Mouse (Mus musculus): Measurements from ENCODE around the gene Tsc22d3. TPM values are rescaled to one million over a fixed set of nuclear protein-coding genes. Genes with fewer than 3 reads are reported as not detected.

The Tsc22d3 gene
- polyA plus RNA-seq, 1 experiment from 2014 or later = 94.0 TPM

DNA sequence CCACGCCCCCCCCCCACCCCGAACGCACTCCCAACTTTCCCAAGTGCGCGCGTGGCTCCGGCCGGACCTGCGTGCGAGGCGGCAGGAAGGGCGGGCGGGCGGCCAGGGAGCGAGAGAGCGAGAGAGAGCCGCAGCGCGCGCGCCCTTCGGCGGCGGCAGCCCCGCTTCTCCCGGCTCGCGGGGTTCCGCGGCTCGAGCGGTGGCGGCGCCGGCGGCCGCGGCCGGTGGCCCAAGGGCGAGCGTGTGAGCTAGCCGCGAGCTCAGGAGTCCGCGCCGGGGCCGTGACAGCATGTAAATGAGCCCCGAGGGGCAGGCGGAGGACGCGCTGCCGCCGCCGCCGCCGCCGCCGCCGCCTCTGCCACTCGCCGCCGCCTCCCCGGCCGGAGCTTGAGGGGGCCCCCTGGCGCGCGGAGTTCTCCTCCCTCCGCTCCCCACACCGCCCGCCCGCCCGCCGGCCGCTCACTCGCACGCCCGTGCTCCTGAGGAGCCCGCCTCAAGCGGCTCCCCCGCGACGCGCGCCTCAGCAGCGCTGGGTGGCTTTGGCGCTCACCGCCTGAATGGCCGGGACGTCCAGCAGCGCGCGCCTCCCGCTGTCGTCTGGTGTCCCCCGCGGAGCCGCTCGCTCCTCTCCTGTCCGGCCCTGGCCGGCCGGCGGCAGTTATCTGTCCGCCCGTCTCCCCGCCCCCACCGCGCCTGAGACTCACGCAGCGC, 1.5 kb downstream of the Tsc22d3 start:
- peak; percentile 83; the same call in 1 of the 2 replicates for ATAC-seq (ENCODE audit: insufficient read depth, low FRiP score)
- WGBS = 23% methylated on average over 67 of the region's 109 CpGs
- no peaks in the 10 kb centered on the region for H3K4me1 ChIP-seq (ENCODE audit: control insufficient read depth, insufficient read depth, low read length)
- peaks cover 10% of the 10 kb centered on the region; the same call in 1 of the 2 replicates for H3K27me3 ChIP-seq (ENCODE audit: control insufficient read depth, insufficient read depth, low read length)
- H3K27ac ChIP-seq (ENCODE audit: low read length) = no peak overlapping the region
- peak overlapping the region; percentile 76 for H3K4me2 ChIP-seq (ENCODE audit: low read depth, low read length)
- peak overlapping the region; percentile 66 for H3K9ac ChIP-seq (ENCODE audit: low read length)
- H3K36me3 ChIP-seq (ENCODE audit: control insufficient read depth, insufficient read depth, low read length) = no peaks in the 10 kb centered on the region
- peak overlapping the region; percentile 52 for H3K4me3 ChIP-seq (replicated peaks; ENCODE audit: low read length)
- no peaks in the 10 kb centered on the region; the same call in 1 of the 2 replicates for H3K9me3 ChIP-seq (replicated peaks; ENCODE audit: control insufficient read depth, low read length)

- no peaks in the 10 kb centered on the region for H3K4me1 ChIP-seq (ENCODE audit: control insufficient read depth, insufficient read depth, low read length)
- no peaks in the 10 kb centered on the region; the same call in 1 of the 2 replicates for H3K9me3 ChIP-seq (replicated peaks; ENCODE audit: control insufficient read depth, low read length)
- H3K9ac ChIP-seq (ENCODE audit: low read length) = peak overlapping the region; percentile 66
- peak overlapping the region; percentile 52 for H3K4me3 ChIP-seq (replicated peaks; ENCODE audit: low read length)
- 25% methylated on average over 36 of the region's 48 CpGs for WGBS
- no peak for ATAC-seq (ENCODE audit: insufficient read depth, low FRiP score)
- H3K27ac ChIP-seq (ENCODE audit: low read length) = no peak overlapping the region
- H3K27me3 ChIP-seq (ENCODE audit: control insufficient read depth, insufficient read depth, low read length) = peaks cover 10% of the 10 kb centered on the region; the same call in 1 of the 2 replicates
- H3K4me2 ChIP-seq (ENCODE audit: low read depth, low read length) = peak overlapping the region; percentile 76
- H3K36me3 ChIP-seq (ENCODE audit: control insufficient read depth, insufficient read depth, low read length) = no peaks in the 10 kb centered on the region
Measured at GRCm38 (mm10) chrX:140598194-140598849, 2.1 kb downstream of the Tsc22d3 start.

DNA sequence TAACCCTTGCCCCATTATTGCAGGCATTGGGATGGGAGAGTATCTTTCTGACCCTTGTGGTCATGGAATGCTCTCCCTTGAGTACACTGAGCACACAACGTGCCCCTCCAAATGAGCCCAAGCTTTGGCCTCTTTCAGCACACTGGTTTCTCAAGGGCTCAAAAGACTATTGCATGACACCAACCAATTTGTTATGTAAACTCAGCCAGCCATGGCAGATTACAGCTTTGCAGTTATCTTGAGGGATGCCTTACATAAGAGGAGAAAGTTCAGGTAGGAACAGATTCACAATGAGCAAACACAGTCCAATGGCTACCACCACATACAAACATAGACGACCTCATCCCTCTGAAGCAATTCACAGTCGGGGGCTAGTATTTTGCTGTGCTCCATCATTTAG, 9.3 kb downstream of the Tsc22d3 start:
- H3K36me3 ChIP-seq (ENCODE audit: control insufficient read depth, insufficient read depth, low read length) = no peaks in the 10 kb centered on the region
- no peak overlapping the region for H3K27ac ChIP-seq (ENCODE audit: low read length)
- ATAC-seq (ENCODE audit: insufficient read depth, low FRiP score) = no peak
- no peaks in the 10 kb centered on the region for H3K9me3 ChIP-seq (replicated peaks; ENCODE audit: control insufficient read depth, low read length)
- 62% methylated on average over 3 of the region's 3 CpGs for WGBS
- no peak overlapping the region for H3K4me2 ChIP-seq (ENCODE audit: low read depth, low read length)
- H3K27me3 ChIP-seq (ENCODE audit: control insufficient read depth, insufficient read depth, low read length) = no peaks in the 10 kb centered on the region; the same call in 1 of the 2 replicates
- H3K4me3 ChIP-seq (replicated peaks; ENCODE audit: low read length) = no peak overlapping the region
- no peak overlapping the region for H3K9ac ChIP-seq (ENCODE audit: low read length)
- no peaks in the 10 kb centered on the region for H3K4me1 ChIP-seq (ENCODE audit: control insufficient read depth, insufficient read depth, low read length)

DNA sequence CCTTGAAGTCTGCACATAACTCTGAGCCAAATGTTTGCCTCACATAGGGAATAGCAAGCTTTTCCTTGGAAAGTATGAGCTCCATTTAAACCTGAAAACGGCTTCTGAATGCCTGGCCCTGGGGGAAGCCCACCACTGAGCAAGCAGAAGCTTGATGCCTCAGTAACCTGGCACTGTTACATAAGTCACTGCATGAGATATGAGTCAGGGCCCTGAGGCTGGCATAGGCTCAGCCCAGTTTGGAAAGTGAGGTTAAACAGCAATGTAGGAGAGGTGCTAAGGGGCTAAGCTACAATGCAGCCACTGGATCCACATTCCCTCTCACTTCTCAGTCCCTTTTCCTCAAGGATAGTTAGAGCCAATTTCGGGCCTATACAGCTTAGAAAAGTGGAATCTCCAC, 10.3 kb downstream of the Tsc22d3 start:
- no peak overlapping the region for H3K9ac ChIP-seq (ENCODE audit: low read length)
- H3K4me1 ChIP-seq (ENCODE audit: control insufficient read depth, insufficient read depth, low read length) = no peaks in the 10 kb centered on the region
- no peak overlapping the region for H3K4me3 ChIP-seq (replicated peaks; ENCODE audit: low read length)
- no peaks in the 10 kb centered on the region for H3K36me3 ChIP-seq (ENCODE audit: control insufficient read depth, insufficient read depth, low read length)
- no peak overlapping the region for H3K4me2 ChIP-seq (ENCODE audit: low read depth, low read length)
- no peaks in the 10 kb centered on the region for H3K9me3 ChIP-seq (replicated peaks; ENCODE audit: control insufficient read depth, low read length)
- no peak for ATAC-seq (ENCODE audit: insufficient read depth, low FRiP score)
- H3K27ac ChIP-seq (ENCODE audit: low read length) = no peak overlapping the region
- WGBS = 63% methylated on average over 2 of the region's 2 CpGs
- no peaks in the 10 kb centered on the region; the same call in 1 of the 2 replicates for H3K27me3 ChIP-seq (ENCODE audit: control insufficient read depth, insufficient read depth, low read length)

- H3K4me3 ChIP-seq (replicated peaks; ENCODE audit: low read length) = no peak overlapping the region
- no peak overlapping the region for H3K4me2 ChIP-seq (ENCODE audit: low read depth, low read length)
- peaks cover 2% of the 10 kb centered on the region; the same call in 1 of the 2 replicates for H3K27me3 ChIP-seq (ENCODE audit: control insufficient read depth, insufficient read depth, low read length)
- no peak overlapping the region for H3K9ac ChIP-seq (ENCODE audit: low read length)
- no peaks in the 10 kb centered on the region for H3K4me1 ChIP-seq (ENCODE audit: control insufficient read depth, insufficient read depth, low read length)
- no peak overlapping the region for H3K27ac ChIP-seq (ENCODE audit: low read length)
- WGBS = 74% methylated on average over 4 of the region's 4 CpGs
- H3K9me3 ChIP-seq (replicated peaks; ENCODE audit: control insufficient read depth, low read length) = no peaks in the 10 kb centered on the region
- H3K36me3 ChIP-seq (ENCODE audit: control insufficient read depth, insufficient read depth, low read length) = no peaks in the 10 kb centered on the region
- ATAC-seq (ENCODE audit: insufficient read depth, low FRiP score) = no peak
Measured at GRCm38 (mm10) chrX:140589194-140589751, 11.2 kb downstream of the Tsc22d3 start.

DNA sequence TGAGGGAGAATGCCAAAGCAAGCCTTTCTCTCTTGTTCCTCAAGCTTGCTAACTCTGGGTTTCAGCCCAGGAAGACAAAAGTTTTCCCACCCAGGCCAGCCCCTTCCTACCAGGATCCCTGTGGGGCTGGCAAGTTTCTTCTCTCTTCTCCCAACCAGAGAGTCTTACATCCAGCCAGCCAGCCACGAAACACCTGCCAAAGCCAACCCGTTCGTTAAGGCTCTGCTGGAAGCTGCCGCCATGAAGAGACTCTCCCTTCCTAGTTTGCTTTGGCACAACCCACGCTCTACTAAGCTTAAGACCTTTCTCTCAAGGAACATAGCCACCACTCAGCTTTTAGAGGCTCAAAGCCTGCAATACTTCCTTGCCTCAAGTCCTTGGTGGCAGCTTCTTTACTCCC, 11.9 kb downstream of the Tsc22d3 start:
- H3K4me2 ChIP-seq (ENCODE audit: low read depth, low read length) = no peak overlapping the region
- no peaks in the 10 kb centered on the region for H3K36me3 ChIP-seq (ENCODE audit: control insufficient read depth, insufficient read depth, low read length)
- 84% methylated on average over 5 of the region's 5 CpGs for WGBS
- no peak overlapping the region for H3K9ac ChIP-seq (ENCODE audit: low read length)
- H3K9me3 ChIP-seq (replicated peaks; ENCODE audit: control insufficient read depth, low read length) = no peaks in the 10 kb centered on the region
- H3K4me1 ChIP-seq (ENCODE audit: control insufficient read depth, insufficient read depth, low read length) = no peaks in the 10 kb centered on the region
- no peak for ATAC-seq (ENCODE audit: insufficient read depth, low FRiP score)
- no peak overlapping the region for H3K27ac ChIP-seq (ENCODE audit: low read length)
- peaks cover 7% of the 10 kb centered on the region; the same call in 1 of the 2 replicates for H3K27me3 ChIP-seq (ENCODE audit: control insufficient read depth, insufficient read depth, low read length)
- no peak overlapping the region for H3K4me3 ChIP-seq (replicated peaks; ENCODE audit: low read length)

GRCm38 (mm10) chrX:140580416-140580815, 20.0 kb downstream of the Tsc22d3 start:
- no peak overlapping the region for H3K4me3 ChIP-seq (replicated peaks; ENCODE audit: low read length)
- no peaks in the 10 kb centered on the region for H3K4me1 ChIP-seq (ENCODE audit: control insufficient read depth, insufficient read depth, low read length)
- WGBS = 73% methylated on average over 3 of the region's 3 CpGs
- no peak overlapping the region for H3K27ac ChIP-seq (ENCODE audit: low read length)
- no peaks in the 10 kb centered on the region for H3K9me3 ChIP-seq (replicated peaks; ENCODE audit: control insufficient read depth, low read length)
- ATAC-seq (ENCODE audit: insufficient read depth, low FRiP score) = no peak
- H3K9ac ChIP-seq (ENCODE audit: low read length) = no peak overlapping the region
- peaks cover 10% of the 10 kb centered on the region; the same call in 1 of the 2 replicates for H3K27me3 ChIP-seq (ENCODE audit: control insufficient read depth, insufficient read depth, low read length)
- H3K36me3 ChIP-seq (ENCODE audit: control insufficient read depth, insufficient read depth, low read length) = no peaks in the 10 kb centered on the region
- H3K4me2 ChIP-seq (ENCODE audit: low read depth, low read length) = no peak overlapping the region

DNA sequence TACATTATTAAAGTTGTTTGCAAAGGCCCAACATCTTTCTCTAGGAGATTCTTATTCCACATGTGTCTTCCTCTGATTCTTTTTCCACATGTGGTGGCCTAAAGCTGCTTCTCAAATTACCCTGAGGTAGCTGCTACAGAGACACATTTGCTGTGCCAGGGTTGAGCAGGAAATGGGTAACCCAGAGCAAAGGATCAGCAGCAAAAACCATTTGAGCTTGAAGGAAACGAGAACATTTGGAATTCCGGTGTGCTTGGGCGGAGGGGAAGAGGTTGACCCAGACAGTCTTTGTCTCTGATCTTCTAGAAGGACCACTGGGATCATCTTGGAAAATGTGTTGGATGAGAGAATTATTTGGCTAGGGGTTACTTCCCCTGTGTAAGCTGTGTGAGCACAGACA, 24.8 kb downstream of the Tsc22d3 start:
- H3K4me1 ChIP-seq (ENCODE audit: control insufficient read depth, insufficient read depth, low read length) = no peaks in the 10 kb centered on the region
- no peak overlapping the region for H3K4me2 ChIP-seq (ENCODE audit: low read depth, low read length)
- H3K4me3 ChIP-seq (replicated peaks; ENCODE audit: low read length) = no peak overlapping the region
- 73% methylated on average over 3 of the region's 3 CpGs for WGBS
- no peaks in the 10 kb centered on the region for H3K9me3 ChIP-seq (replicated peaks; ENCODE audit: control insufficient read depth, low read length)
- ATAC-seq (ENCODE audit: insufficient read depth, low FRiP score) = no peak
- no peak overlapping the region for H3K9ac ChIP-seq (ENCODE audit: low read length)
- H3K27me3 ChIP-seq (ENCODE audit: control insufficient read depth, insufficient read depth, low read length) = peaks cover 15% of the 10 kb centered on the region
- no peak overlapping the region for H3K27ac ChIP-seq (ENCODE audit: low read length)
- no peaks in the 10 kb centered on the region for H3K36me3 ChIP-seq (ENCODE audit: control insufficient read depth, insufficient read depth, low read length)

DNA sequence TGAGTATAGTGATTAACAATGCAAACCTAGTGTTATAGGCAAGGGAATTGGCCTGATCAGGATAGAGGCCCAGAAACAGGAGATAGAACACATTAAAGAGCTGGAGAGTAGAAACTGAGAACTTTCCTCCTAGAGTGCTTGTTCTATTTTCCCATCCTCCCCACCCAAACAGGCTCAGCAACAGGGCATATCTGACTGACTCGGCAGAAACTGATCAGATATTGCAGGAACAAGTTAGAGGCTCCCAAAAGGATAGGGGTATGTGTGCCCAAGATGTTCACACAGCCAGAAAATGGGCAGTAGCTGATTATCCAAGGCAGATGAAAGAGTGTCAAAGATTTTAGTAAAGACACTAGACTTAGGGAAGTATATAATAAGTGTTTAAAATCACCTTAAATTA, 25.3 kb downstream of the Tsc22d3 start:
- H3K4me3 ChIP-seq (replicated peaks; ENCODE audit: low read length) = no peak overlapping the region
- H3K9me3 ChIP-seq (replicated peaks; ENCODE audit: control insufficient read depth, low read length) = no peaks in the 10 kb centered on the region
- H3K27me3 ChIP-seq (ENCODE audit: control insufficient read depth, insufficient read depth, low read length) = peaks cover 15% of the 10 kb centered on the region
- WGBS = 63% methylated on average over 1 of the region's 1 CpGs
- H3K36me3 ChIP-seq (ENCODE audit: control insufficient read depth, insufficient read depth, low read length) = no peaks in the 10 kb centered on the region
- no peak overlapping the region for H3K9ac ChIP-seq (ENCODE audit: low read length)
- H3K27ac ChIP-seq (ENCODE audit: low read length) = no peak overlapping the region
- H3K4me2 ChIP-seq (ENCODE audit: low read depth, low read length) = no peak overlapping the region
- ATAC-seq (ENCODE audit: insufficient read depth, low FRiP score) = no peak
- no peaks in the 10 kb centered on the region for H3K4me1 ChIP-seq (ENCODE audit: control insufficient read depth, insufficient read depth, low read length)

Data from stomach, embryonic 16.5 days (tissue).